Mouse (Mus musculus): ENCODE measurements around the gene Ptges3l.
"Not testable (repeated sequence)": the region's sequence is repeated elsewhere in the genome, so short reads cannot be mapped to it uniquely, and the experiment has no call there.

Ptges3l gene

GRCm38 (mm10) chr11:101418991-101419390 is 6.1 kb downstream of the Ptges3l start:
- no peak for DNase-seq

- peak; percentile 84 for DNase-seq
Measured at GRCm38 (mm10) chr11:101417101-101417855, 7.9 kb downstream of the Ptges3l start, which contains the start of gene Aarsd1. Aarsd1 (minus strand) TSS chr11:101417615.

GRCm38 (mm10) chr11:101416433-101417100 is 8.6 kb downstream of the Ptges3l start:
- DNase-seq: no peak

GRCm38 (mm10) chr11:101415306-101415705 is 9.8 kb downstream of the Ptges3l start:
- DNase-seq: no peak

DNA sequence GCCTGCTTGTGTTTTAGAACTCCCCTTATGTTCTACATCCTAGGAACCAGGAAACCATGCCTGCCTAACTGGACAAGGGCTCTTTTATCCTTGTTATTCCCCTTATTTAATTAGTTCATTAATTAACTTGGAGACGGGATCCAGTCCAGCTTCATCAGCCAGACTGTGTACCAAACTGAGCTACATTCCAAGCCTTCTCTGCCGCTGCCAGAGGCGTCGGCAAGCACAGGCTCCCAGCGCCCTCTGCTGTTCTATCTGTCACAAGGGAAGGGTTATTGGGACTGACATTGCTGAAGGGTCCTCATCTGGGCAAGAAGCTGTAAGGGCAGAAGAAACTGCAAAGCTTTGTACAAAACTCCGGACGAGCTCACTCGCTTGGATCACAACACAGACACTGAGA is 30.0 kb downstream of the Ptges3l start:
- peak; percentile 29 for DNase-seq

- DNase-seq: no peak
Measured at GRCm38 (mm10) chr11:101381817-101382216, 43.3 kb downstream of the Ptges3l start.

DNA sequence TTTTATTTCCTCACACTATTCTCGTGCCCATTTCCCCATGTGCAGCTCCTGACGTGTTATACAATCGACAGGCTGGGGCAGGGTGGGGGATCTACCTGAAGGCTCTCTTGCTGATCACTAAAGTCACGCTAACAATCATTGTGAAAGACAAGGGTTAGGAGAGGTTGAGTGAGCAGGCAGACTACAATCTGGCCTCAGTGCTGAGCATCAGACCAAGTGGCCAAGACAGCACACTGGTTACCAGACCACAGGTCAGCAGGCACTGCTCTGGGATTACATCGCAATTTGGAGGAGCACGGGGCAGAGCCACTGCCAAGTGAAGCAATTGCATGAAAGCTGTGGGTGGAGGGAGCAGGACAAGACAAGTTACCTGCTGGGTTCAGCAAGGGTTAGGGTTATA is 46.2 kb downstream of the Ptges3l start:
- no peak for DNase-seq

GRCm38 (mm10) chr11:101378196-101378595 is 46.9 kb downstream of the Ptges3l start:
- DNase-seq: not testable (repeated sequence)

- DNase-seq: no peak
Measured at GRCm38 (mm10) chr11:101374421-101374938, 50.7 kb downstream of the Ptges3l start.

DNA sequence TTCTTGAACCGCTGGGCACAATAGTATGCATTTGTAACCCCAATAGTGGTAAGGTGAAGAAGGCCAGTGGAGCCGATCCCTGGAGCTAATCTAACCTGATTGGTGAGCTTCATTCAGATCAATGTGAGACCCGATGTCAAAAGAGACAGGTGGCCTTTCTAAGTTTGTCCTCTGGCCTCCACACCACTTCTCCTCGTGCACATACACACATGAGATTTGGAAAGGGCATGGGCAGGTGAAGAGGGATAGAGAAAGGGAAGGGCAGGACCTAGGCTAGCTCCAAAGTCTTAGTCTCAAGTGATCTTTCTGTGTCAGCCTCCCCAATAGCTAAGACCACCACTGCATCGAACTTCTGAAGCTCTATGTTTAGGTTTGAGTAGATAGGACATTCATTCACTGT is 55.0 kb downstream of the Ptges3l start:
- no peak for DNase-seq

Measured in cerebellum, adult 11-12 months (tissue).